Mouse (Mus musculus) left cerebral cortex, postnatal 14 days (tissue): Measurements from ENCODE around the gene Cc2d1a. TPM values are rescaled to one million over a fixed set of nuclear protein-coding genes. Genes with fewer than 3 reads are reported as not detected.

Source experiments
- microRNA-seq, 2 experiments: library from miRNA; unstranded; fragments of <30 nt; microRNA quantifications; one replicate each; pipeline ENCODE4 v1.2.0; 2022
- total RNA-seq, 2 experiments: library from RNA; stranded (reverse); gene quantifications; 2 replicates each; pipeline ENCODE4 v1.2.3; 2021

Gene Cc2d1a
- total RNA-seq, 2 experiments from 2014 or later: 56.4 to 58.3 TPM

Small RNA genes within 50 kb of the gene (microRNA-seq; reads per million reads assigned to microRNA genes)
- gene Gm25110: 0 reads per million in 2 experiments
- gene Mir181c: 2,893 to 3,569 reads per million in 2 experiments
- 4,603 to 5,183 reads per million in 2 experiments for gene Mir181d
- gene Mir709: 0 reads per million in 2 experiments

Other genes starting within 250 kb of the Cc2d1a start
- 100 to 1,000 TPM; 457 to 482 TPM for gene Adgrl1, start 247.8 kb downstream of the Cc2d1a start, total RNA-seq
- under 1 TPM; 0.19 to 0.20 TPM for gene Gm10644, start 192.7 kb downstream of the Cc2d1a start, total RNA-seq
- gene Asf1b, start 192.4 kb downstream of the Cc2d1a start, total RNA-seq: under 1 TPM; 0.72 to 0.79 TPM
- gene Prkaca, start 174.9 kb downstream of the Cc2d1a start, total RNA-seq: 100 to 1,000 TPM; 268 to 280 TPM
- gene Samd1, start 150.3 kb downstream of the Cc2d1a start, total RNA-seq: 10 to 100 TPM; 51.3 to 52.0 TPM
- gene 1700067K01Rik, start 146.4 kb downstream of the Cc2d1a start, total RNA-seq: under 1 TPM; 0.40 to 0.57 TPM
- 1 to 10 TPM; 1.4 to 2.1 TPM for gene 2210011C24Rik, start 135.8 kb downstream of the Cc2d1a start, total RNA-seq
- gene Palm3, start 126.5 kb downstream of the Cc2d1a start, total RNA-seq: 1 to 10 TPM; 3.5 to 3.8 TPM
- 1 to 10 TPM in 1 of 2 experiments, under 1 TPM in 1; 0.63 to 1.4 TPM for gene Il27ra, start 105.3 kb downstream of the Cc2d1a start, total RNA-seq
- not detected for gene Rln3, start 102.9 kb downstream of the Cc2d1a start, total RNA-seq
- 1 to 10 TPM; 3.9 to 4.0 TPM for gene Gm10643, start 82.8 kb downstream of the Cc2d1a start, total RNA-seq
- 10 to 100 TPM; 18.5 to 21.1 TPM for gene Rfx1, start 81.1 kb downstream of the Cc2d1a start, total RNA-seq
- gene Dcaf15, start 43.2 kb downstream of the Cc2d1a start, total RNA-seq: 10 to 100 TPM; 21.2 to 21.5 TPM
- not detected for gene Podnl1, start 21.9 kb downstream of the Cc2d1a start, total RNA-seq
- 1 to 10 TPM; 1.5 to 3.5 TPM for gene 4930432K21Rik, start 89 bp upstream of the Cc2d1a start, total RNA-seq
- gene Nanos3, start 37.3 kb upstream of the Cc2d1a start, total RNA-seq: 1 to 10 TPM; 2.7 to 4.6 TPM
- gene Zswim4, start 89.1 kb upstream of the Cc2d1a start, total RNA-seq: 10 to 100 TPM; 14.1 to 15.0 TPM
- 100 to 1,000 TPM; 140 to 144 TPM for gene D8Ertd738e, start 101.8 kb upstream of the Cc2d1a start, total RNA-seq
- 10 to 100 TPM; 18.4 to 21.8 TPM for gene Mri1, start 109.4 kb upstream of the Cc2d1a start, total RNA-seq
- gene Ccdc130, start 122.4 kb upstream of the Cc2d1a start, total RNA-seq: 10 to 100 TPM; 24.6 to 26.0 TPM
- 100 to 1,000 TPM; 288 to 326 TPM for gene Cacna1a, start 240.5 kb upstream of the Cc2d1a start, total RNA-seq